Mouse (Mus musculus) layer of hippocampus, adult 11-12 months (tissue): Measurements from ENCODE around the gene Sec24d.

Experiments used
- DNase-seq: peaks from one replicate; pipeline ENCODE4 v3.0.0; 2022; ENCODE audit warnings: low spot score

Sec24d gene

GRCm38 (mm10) chr3:123298283-123298682 is 31.0 kb downstream of the Sec24d start:
- DNase-seq: peak; percentile 89

GRCm38 (mm10) chr3:123301521-123301920 is 34.3 kb downstream of the Sec24d start:
- DNase-seq: no peak

GRCm38 (mm10) chr3:123305611-123306010 is 38.4 kb downstream of the Sec24d start:
- DNase-seq: no peak

GRCm38 (mm10) chr3:123307446-123307845 is 40.2 kb downstream of the Sec24d start:
- no peak for DNase-seq

- DNase-seq: no peak
Observed at GRCm38 (mm10) chr3:123309141-123309540, 41.9 kb downstream of the Sec24d start.

GRCm38 (mm10) chr3:123312477-123313062 is 45.3 kb downstream of the Sec24d start:
- no peak for DNase-seq

GRCm38 (mm10) chr3:123313477-123313876 is 46.2 kb downstream of the Sec24d start:
- DNase-seq: no peak

GRCm38 (mm10) chr3:123313920-123314614 is 46.8 kb downstream of the Sec24d start:
- DNase-seq: no peak

GRCm38 (mm10) chr3:123316066-123316465 is 48.8 kb downstream of the Sec24d start:
- no peak for DNase-seq

GRCm38 (mm10) chr3:123317081-123317480 is 49.8 kb downstream of the Sec24d start:
- DNase-seq: no peak

GRCm38 (mm10) chr3:123320341-123320740 is 53.1 kb downstream of the Sec24d start:
- no peak for DNase-seq

GRCm38 (mm10) chr3:123321612-123322011 is 54.4 kb downstream of the Sec24d start:
- peak; percentile 22 for DNase-seq

GRCm38 (mm10) chr3:123322147-123322546 is 54.9 kb downstream of the Sec24d start:
- DNase-seq: peak; percentile 37

- DNase-seq: no peak
Observed at GRCm38 (mm10) chr3:123324326-123324725, 57.1 kb downstream of the Sec24d start.

GRCm38 (mm10) chr3:123329251-123329650 is 62.0 kb downstream of the Sec24d start:
- DNase-seq: peak; percentile 12

GRCm38 (mm10) chr3:123330221-123330620 is 63.0 kb downstream of the Sec24d start:
- no peak for DNase-seq

GRCm38 (mm10) chr3:123332330-123333054 is 65.2 kb downstream of the Sec24d start:
- DNase-seq: no peak

GRCm38 (mm10) chr3:123333055-123333424 is 65.8 kb downstream of the Sec24d start:
- no peak for DNase-seq

- DNase-seq: no peak
Observed at GRCm38 (mm10) chr3:123334947-123335346, 67.7 kb downstream of the Sec24d start.

GRCm38 (mm10) chr3:123335480-123335879 is 68.2 kb downstream of the Sec24d start:
- DNase-seq: no peak

- DNase-seq: no peak
Observed at GRCm38 (mm10) chr3:123336455-123336854, 69.2 kb downstream of the Sec24d start.

GRCm38 (mm10) chr3:123336951-123337350 is 69.7 kb downstream of the Sec24d start:
- no peak for DNase-seq

GRCm38 (mm10) chr3:123337853-123338252 is 70.6 kb downstream of the Sec24d start:
- no peak for DNase-seq
